Mouse (Mus musculus) left cerebral cortex, postnatal 36 days (tissue): ENCODE results near the gene Zfp580. TPM values are rescaled to one million over a fixed set of nuclear protein-coding genes. Genes with fewer than 3 reads are reported as not detected.
"Not testable (repeated sequence)": the region's sequence is repeated elsewhere in the genome, so short reads cannot be mapped to it uniquely, and the experiment has no call there.

Experiments used
- DNase-seq, 2 experiments: peaks; one replicate each; pipeline ENCODE4 v3.0.0; 2021 to 2022; ENCODE audit warnings: low spot score in 2 of 2, mixed read lengths in 1 of 2
- intact Hi-C: fragments of 180-260 bp; cut with DNase I; formaldehyde crosslinking; loops from one replicate; pipeline ENCODE4 v1.15.1; 2025
- total RNA-seq, 2 experiments: library from RNA; stranded (reverse); gene quantifications; 2 replicates each; pipeline ENCODE4 v1.2.3; 2021

Gene Zfp580
- 10 to 100 TPM; 27.4 to 35.7 TPM for total RNA-seq

GRCm38 (mm10) chr7:5051193-5052192 lies at the start of gene Zfp580:
Zfp580 (plus strand) TSS chr7:5051538.
- intact Hi-C loops: loop anchor here (2.0 to 5.0 kb wide), 2 partner anchors 31 to 109 kb away; partner anchors contain the start of genes Ccdc106 and Zfp865
- DNase-seq: peak; percentile 84 to 88

- intact Hi-C loops, DNase-seq: not testable (repeated sequence)
Observed at GRCm38 (mm10) chr7:5002876-5003275, 48.5 kb upstream of the Zfp580 start.

GRCm38 (mm10) chr7:5008229-5008628 lies 43.1 kb upstream of the Zfp580 start:
- intact Hi-C loops: no loop called here
- DNase-seq: no peak

- no peak for DNase-seq
Observed at GRCm38 (mm10) chr7:5012681-5013513, 38.4 kb upstream of the Zfp580 start.

GRCm38 (mm10) chr7:5014251-5015117 lies 36.9 kb upstream of the Zfp580 start, which contains the start of the genes Zfp524 and Fiz1:
Zfp524 (plus strand) TSS chr7:5014415.
Fiz1 (minus strand) TSS chr7:5014697.
- DNase-seq: peak; percentile 94 to 97
- intact Hi-C loops: loop anchor here (1.0 kb wide), 1 partner anchor 18 kb away; the partner anchor contains the start of gene Zfp579

More at GRCm38 (mm10) chr7:5012681-5013513, 38.4 kb upstream of the Zfp580 start:
- intact Hi-C loops: no loop called here

GRCm38 (mm10) chr7:5015118-5016001 lies 36.0 kb upstream of the Zfp580 start, which contains the start of gene Gm44973:
Gm44973 (plus strand) TSS chr7:5015496.
- intact Hi-C loops: no loop called here
- peak; percentile 90 to 91 for DNase-seq

GRCm38 (mm10) chr7:5016057-5016456 lies 35.3 kb upstream of the Zfp580 start:
- DNase-seq: no peak
- intact Hi-C loops: no loop called here

GRCm38 (mm10) chr7:5016920-5017319 lies 34.4 kb upstream of the Zfp580 start:
- DNase-seq: no peak
- intact Hi-C loops: no loop called here

GRCm38 (mm10) chr7:5017352-5017751 lies 34.0 kb upstream of the Zfp580 start:
- no peak for DNase-seq
- intact Hi-C loops: no loop called here

- no peak for DNase-seq
- intact Hi-C loops: no loop called here
Observed at GRCm38 (mm10) chr7:5017931-5018330, 33.4 kb upstream of the Zfp580 start.

GRCm38 (mm10) chr7:5019576-5019975 lies 31.8 kb upstream of the Zfp580 start:
- DNase-seq, intact Hi-C loops: not testable (repeated sequence)

GRCm38 (mm10) chr7:5020000-5020681 lies 31.2 kb upstream of the Zfp580 start, which contains the start of the genes Zfp865 and Ccdc106:
Zfp865 (plus strand) TSS chr7:5020376.
Ccdc106 (plus strand) TSS chr7:5020553.
- DNase-seq: peak; percentile 99 to 100
- intact Hi-C loops: loop anchor here (2.0 kb wide), 2 partner anchors 31 to 41 kb away; partner anchors contain the start of gene Zfp580

- no peak for DNase-seq
- intact Hi-C loops: loop anchor here (2.0 kb wide), 2 partner anchors 30 to 40 kb away; partner anchors contain the start of gene Zfp580
Observed at GRCm38 (mm10) chr7:5020685-5021084, 30.7 kb upstream of the Zfp580 start.

GRCm38 (mm10) chr7:5021197-5021596 lies 30.1 kb upstream of the Zfp580 start:
- no peak for DNase-seq
- intact Hi-C loops: loop anchor here (2.0 kb wide), 2 partner anchors 30 to 40 kb away; partner anchors contain the start of gene Zfp580

- no peak for DNase-seq
- intact Hi-C loops: no loop called here
Observed at GRCm38 (mm10) chr7:5029543-5029942, 21.8 kb upstream of the Zfp580 start.

- no peak for DNase-seq
- intact Hi-C loops: no loop called here
Observed at GRCm38 (mm10) chr7:5029946-5030345, 21.4 kb upstream of the Zfp580 start.
